Mouse (Mus musculus) liver, postnatal 0 days (tissue): ENCODE data around the gene Ppp4r4. TPM values are rescaled to one million over a fixed set of nuclear protein-coding genes. Genes with fewer than 3 reads are reported as not detected.
A peak's percentile ranks its signal among the peaks of the same experiment; 100 is the strongest.

Experiments
- ATAC-seq: fragments of 200-750 bp; cut with Nextera tagmentation; 2 replicates; pipeline ENCODE4 v1.8.0; 2017; ENCODE audit warnings: mild to moderate bottlenecking, moderate library complexity
- DNase-seq: peaks from one replicate; pipeline ENCODE4 v3.0.0-alpha.2; 2016
- H3K27ac ChIP-seq: fragments of 300-500 bp; sonication (generic); 2 replicates; pipeline ENCODE4 v1.5.1; 2014; ENCODE audit warnings: antibody characterized with exemption, moderate library complexity, mild to moderate bottlenecking, low read depth
- H3K27me3 ChIP-seq: fragments of 300-500 bp; sonication (generic); 2 replicates; pipeline ENCODE4 v1.6.1; 2014; ENCODE audit warnings: low read length, control low read depth, mixed read lengths; ENCODE audit not compliant: insufficient read depth
- H3K36me3 ChIP-seq: fragments of 300-500 bp; sonication (generic); replicated peaks from 2 replicates; pipeline ENCODE4 v1.6.1; 2014; ENCODE audit warnings: mild to moderate bottlenecking, control low read depth, low read length, moderate library complexity, mixed read lengths; ENCODE audit not compliant: insufficient read depth
- H3K4me1 ChIP-seq: fragments of 300-500 bp; sonication (generic); 2 replicates; pipeline ENCODE4 v1.6.1; 2014; ENCODE audit warnings: antibody characterized with exemption, mild to moderate bottlenecking, control low read depth; ENCODE audit not compliant: insufficient read depth
- H3K4me2 ChIP-seq: fragments of 300-500 bp; sonication (generic); 2 replicates; pipeline ENCODE4 v1.6.1; 2014; ENCODE audit warnings: low read depth, mild to moderate bottlenecking, low read length, moderate library complexity, mixed read lengths
- H3K4me3 ChIP-seq: fragments of 300-500 bp; sonication (generic); 2 replicates; pipeline ENCODE4 v1.5.1; 2014; ENCODE audit warnings: low read depth, low read length
- H3K9ac ChIP-seq: fragments of 300-500 bp; sonication (generic); replicated peaks from 2 replicates; pipeline ENCODE4 v1.6.1; 2014; ENCODE audit warnings: mild to moderate bottlenecking, moderate library complexity
- H3K9me3 ChIP-seq: fragments of 300-500 bp; sonication (generic); 2 replicates; pipeline ENCODE4 v1.6.1; 2016; ENCODE audit warnings: mild to moderate bottlenecking, control low read depth, low read length, mixed read lengths
- CTCF ChIP-seq: sonication (generic); IDR thresholded peaks from 2 replicates; pipeline ENCODE4 v1.5.1; 2016; ENCODE audit warnings: antibody characterized with exemption, low read depth
- EP300 ChIP-seq: IDR thresholded peaks from 2 replicates; pipeline ENCODE4 v1.6.1; 2016; ENCODE audit warnings: antibody characterized with exemption, low read depth, mild to moderate bottlenecking
- WGBS: fragments of 180-500 bp; shearing (Covaris S2); extraction: QIAGEN DNeasy Blood & Tissue Kit; methylation state at CpG from one replicate; pipeline ENCODE4 v1.1.7; 2014; ENCODE audit not compliant: insufficient replicate concordance; 5-methylcytosine and 5-hydroxymethylcytosine counted together
- polyA plus RNA-seq: library from polyadenylated mRNA; unstranded; fragments of >200 nt; fragmentation: Nextera tagmentation; extraction: Ambion mirVana; gene quantifications from 2 replicates; pipeline ENCODE4 v1.2.1, GENCODE M21; 2015

The Ppp4r4 gene
- polyA plus RNA-seq, 1 experiment from 2014 or later = 1.1 TPM

GRCm38 (mm10) chr12:103515638-103516037, 16.4 kb upstream of the Ppp4r4 start:
- no peaks in the 10 kb centered on the region for H3K4me1 ChIP-seq
- no peak overlapping the region for H3K27ac ChIP-seq
- no peak for TF ChIP-seq EP300
- TF ChIP-seq CTCF = no peak
- WGBS = 71% methylated on average over 4 of the region's 4 CpGs
- ATAC-seq (no peak), DNase-seq (no peak)
- no peak overlapping the region for H3K9ac ChIP-seq
- H3K4me3 ChIP-seq = no peak overlapping the region
- no peaks in the 10 kb centered on the region for H3K27me3 ChIP-seq
- H3K36me3 ChIP-seq = no peaks in the 10 kb centered on the region
- no peaks in the 10 kb centered on the region for H3K9me3 ChIP-seq
- no peak overlapping the region for H3K4me2 ChIP-seq

DNA sequence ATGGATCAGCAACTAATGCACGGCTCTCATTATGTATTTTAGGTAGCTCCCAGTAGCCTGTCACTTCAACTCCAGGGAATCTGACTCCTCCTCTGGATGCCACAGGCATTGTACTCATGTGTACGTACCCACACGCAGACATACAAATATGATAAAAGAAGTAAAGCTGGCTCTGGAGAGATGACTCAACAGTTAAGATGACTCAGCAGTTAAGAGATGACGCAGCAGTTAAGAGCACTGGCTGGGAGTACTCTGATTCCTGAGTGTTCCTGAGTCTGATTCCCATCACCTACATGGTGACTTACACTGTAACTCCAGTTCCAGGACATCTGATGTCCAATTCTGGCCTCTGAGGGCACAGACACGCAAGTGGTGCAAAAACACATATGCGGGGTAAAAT, 13.4 kb upstream of the Ppp4r4 start:
- WGBS = 77% methylated on average over 6 of the region's 6 CpGs
- Histone ChIP-seq H3K36me3 (no peaks in the 10 kb centered on the region), H3K27ac (no peak overlapping the region), H3K4me1 (no peaks in the 10 kb centered on the region), H3K4me2 (no peak overlapping the region), H3K9ac (no peak overlapping the region), H3K9me3 (no peaks in the 10 kb centered on the region), H3K27me3 (no peaks in the 10 kb centered on the region), H3K4me3 (no peak overlapping the region)
- DNase-seq = no peak
- TF ChIP-seq CTCF = no peak
- TF ChIP-seq EP300 = no peak
- ATAC-seq = no peak

GRCm38 (mm10) chr12:103530596-103530995, 1.5 kb upstream of the Ppp4r4 start:
- Histone ChIP-seq H3K4me1 (peaks cover 18% of the 10 kb centered on the region), H3K9me3 (no peaks in the 10 kb centered on the region), H3K4me3 (no peak overlapping the region), H3K27me3 (peaks cover 13% of the 10 kb centered on the region), H3K27ac (no peak overlapping the region), H3K4me2 (no peak overlapping the region), H3K9ac (no peak overlapping the region), H3K36me3 (no peaks in the 10 kb centered on the region)
- TF ChIP-seq EP300 = no peak
- no peak for TF ChIP-seq CTCF
- ATAC-seq (no peak), DNase-seq (no peak)
- WGBS = 69% methylated on average over 2 of the region's 2 CpGs

DNA sequence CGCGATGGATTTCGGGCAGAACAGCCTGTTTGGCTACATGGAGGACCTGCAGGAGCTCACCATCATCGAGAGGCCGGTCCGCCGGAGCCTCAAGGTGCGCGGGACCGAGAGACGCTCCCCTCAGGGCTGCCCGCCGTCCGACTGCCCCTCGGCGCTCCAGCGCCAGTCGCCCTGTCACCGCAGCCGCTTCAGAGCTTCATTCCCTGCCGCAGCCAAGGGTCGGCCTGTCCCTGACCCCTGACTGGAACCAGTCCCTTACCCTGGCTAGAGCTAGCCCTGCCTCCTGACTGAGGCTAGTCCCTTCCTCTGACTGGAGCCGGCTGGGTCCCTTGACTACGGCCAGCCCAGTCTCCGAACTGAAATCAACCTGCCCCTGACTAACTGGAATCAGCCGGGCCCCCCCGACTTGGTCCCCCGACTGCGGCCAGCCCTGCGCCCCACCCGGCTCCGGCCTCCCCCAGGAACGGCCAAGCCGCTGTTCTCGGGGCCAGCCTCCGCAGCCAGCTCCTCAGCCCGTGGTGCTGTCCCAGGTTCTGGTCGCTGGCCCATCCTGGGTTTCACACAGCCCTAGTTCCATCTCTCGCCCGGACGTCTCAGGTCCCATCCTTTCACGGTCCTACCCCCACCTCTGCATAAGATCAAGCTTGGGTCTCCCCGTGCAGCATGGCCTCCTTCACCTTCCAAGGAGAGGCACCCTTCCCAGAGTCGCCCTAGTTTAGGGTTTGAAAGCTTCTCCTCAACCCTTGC, 739 bp downstream of the Ppp4r4 start:
- TF ChIP-seq CTCF = no peak
- peak; percentile 18 for ATAC-seq
- DNase-seq = peak; percentile 28

DNA sequence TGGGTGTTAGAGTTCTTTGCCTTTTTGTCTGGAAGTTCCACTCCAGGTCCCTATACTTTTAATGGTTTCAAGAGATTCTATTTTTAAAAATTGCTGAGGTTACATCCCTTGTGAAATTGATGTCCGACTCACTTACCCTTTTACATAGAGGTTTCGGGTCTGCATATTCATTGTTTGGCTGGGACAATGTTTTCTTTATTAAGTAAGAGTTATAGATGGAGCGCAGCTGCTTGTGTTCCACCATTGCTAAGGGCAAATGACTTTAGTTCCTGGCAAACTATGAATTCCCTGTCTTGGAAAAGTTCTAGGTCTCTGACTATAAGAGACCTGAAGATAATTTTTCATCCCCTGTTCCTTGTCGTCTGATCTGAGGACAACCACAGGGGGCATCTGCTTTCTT, 8.3 kb downstream of the Ppp4r4 start:
- no peaks in the 10 kb centered on the region for H3K27me3 ChIP-seq
- no peaks in the 10 kb centered on the region for H3K4me1 ChIP-seq
- no peak overlapping the region for H3K4me3 ChIP-seq
- H3K9me3 ChIP-seq = no peaks in the 10 kb centered on the region
- DNase-seq = no peak
- H3K27ac ChIP-seq = no peak overlapping the region
- no peak for TF ChIP-seq EP300
- TF ChIP-seq CTCF = no peak
- no peak overlapping the region for H3K4me2 ChIP-seq
- no peak overlapping the region for H3K9ac ChIP-seq
- no peaks in the 10 kb centered on the region for H3K36me3 ChIP-seq
- no peak for ATAC-seq
- 71% methylated on average over 4 of the region's 4 CpGs for WGBS

More for the DNA sequence above, 739 bp downstream of the Ppp4r4 start:
- H3K4me2 ChIP-seq = peak overlapping the region; percentile 97
- H3K9ac ChIP-seq = peak overlapping the region; percentile 58
- peaks cover 18% of the 10 kb centered on the region for H3K4me1 ChIP-seq
- no peaks in the 10 kb centered on the region for H3K36me3 ChIP-seq
- H3K4me3 ChIP-seq = peak overlapping the region; percentile 63
- H3K27me3 ChIP-seq = peaks cover 13% of the 10 kb centered on the region
- H3K9me3 ChIP-seq = no peaks in the 10 kb centered on the region
- H3K27ac ChIP-seq = no peak overlapping the region
- WGBS = 3% methylated on average over 43 of the region's 44 CpGs

GRCm38 (mm10) chr12:103543351-103543750, 11.3 kb downstream of the Ppp4r4 start:
- Histone ChIP-seq H3K4me3 (no peak overlapping the region), H3K4me2 (no peak overlapping the region), H3K4me1 (no peaks in the 10 kb centered on the region), H3K27me3 (no peaks in the 10 kb centered on the region), H3K36me3 (no peaks in the 10 kb centered on the region), H3K9ac (no peak overlapping the region), H3K9me3 (no peaks in the 10 kb centered on the region), H3K27ac (no peak overlapping the region)
- TF ChIP-seq CTCF (no peak), EP300 (no peak)
- WGBS = 74% methylated on average over 2 of the region's 2 CpGs
- ATAC-seq = no peak
- DNase-seq = no peak

- Histone ChIP-seq H3K9ac (no peak overlapping the region), H3K27ac (no peak overlapping the region), H3K4me2 (no peak overlapping the region), H3K4me3 (no peak overlapping the region), H3K4me1 (no peaks in the 10 kb centered on the region), H3K36me3 (no peaks in the 10 kb centered on the region), H3K27me3 (no peaks in the 10 kb centered on the region), H3K9me3 (no peaks in the 10 kb centered on the region)
- TF ChIP-seq CTCF (peak; percentile 79), EP300 (no peak)
- ATAC-seq (no peak), DNase-seq (no peak)
- WGBS = 10% methylated on average over 3 of the region's 3 CpGs
Observed at GRCm38 (mm10) chr12:103544213-103544612, 12.1 kb downstream of the Ppp4r4 start.
